Mouse (Mus musculus) limb, embryonic 12.5 days (tissue): ENCODE data around the gene Lypd6b. TPM values are rescaled to one million over a fixed set of nuclear protein-coding genes. Genes with fewer than 3 reads are reported as not detected.

Experiments
- ATAC-seq: fragments of 200-750 bp; cut with Nextera tagmentation; 2 replicates; pipeline ENCODE4 v1.8.0; 2017; ENCODE audit warnings: low read depth, moderate TSS enrichment; ENCODE audit not compliant: insufficient number of reproducible peaks, insufficient read depth, low FRiP score, low TSS enrichment
- H3K27ac ChIP-seq: fragments of 300-500 bp; sonication (generic); 2 replicates; pipeline ENCODE4 v1.5.1; 2016; ENCODE audit warnings: mild to moderate bottlenecking, moderate library complexity
- H3K27me3 ChIP-seq: fragments of 300-500 bp; sonication (generic); 2 replicates; pipeline ENCODE4 v1.6.1; 2016; ENCODE audit warnings: mild to moderate bottlenecking, moderate library complexity
- H3K36me3 ChIP-seq: fragments of 300-500 bp; sonication (generic); 2 replicates; pipeline ENCODE4 v1.6.1; 2016; ENCODE audit warnings: mild to moderate bottlenecking, moderate library complexity
- H3K4me1 ChIP-seq: fragments of 300-500 bp; sonication (generic); replicated peaks from 2 replicates; pipeline ENCODE4 v1.6.1; 2016
- H3K4me2 ChIP-seq: fragments of 300-500 bp; sonication (generic); 2 replicates; pipeline ENCODE4 v1.6.1; 2016; ENCODE audit warnings: mild to moderate bottlenecking, moderate library complexity
- H3K4me3 ChIP-seq: fragments of 300-500 bp; sonication (generic); replicated peaks from 2 replicates; pipeline ENCODE4 v1.5.1; 2016; ENCODE audit warnings: mild to moderate bottlenecking
- H3K9ac ChIP-seq: fragments of 300-500 bp; sonication (generic); replicated peaks from 2 replicates; pipeline ENCODE4 v1.6.1; 2016; ENCODE audit warnings: mild to moderate bottlenecking, moderate library complexity
- H3K9me3 ChIP-seq: fragments of 300-500 bp; sonication (generic); 2 replicates; pipeline ENCODE4 v1.6.1; 2016; ENCODE audit warnings: mild to moderate bottlenecking, moderate library complexity
- WGBS: fragments of 180-500 bp; shearing (Covaris S2); methylation state at CpG from one replicate; pipeline ENCODE4 v1.1.7; 2016; 5-methylcytosine and 5-hydroxymethylcytosine counted together
- polyA plus RNA-seq: library from polyadenylated mRNA; unstranded; fragments of >200 nt; fragmentation: Nextera tagmentation; extraction: Ambion mirVana; gene quantifications from 2 replicates; pipeline ENCODE4 v1.2.1, GENCODE M21; 2016

Lypd6b gene
- polyA plus RNA-seq, 1 experiment from 2014 or later, result 7.3 TPM

DNA sequence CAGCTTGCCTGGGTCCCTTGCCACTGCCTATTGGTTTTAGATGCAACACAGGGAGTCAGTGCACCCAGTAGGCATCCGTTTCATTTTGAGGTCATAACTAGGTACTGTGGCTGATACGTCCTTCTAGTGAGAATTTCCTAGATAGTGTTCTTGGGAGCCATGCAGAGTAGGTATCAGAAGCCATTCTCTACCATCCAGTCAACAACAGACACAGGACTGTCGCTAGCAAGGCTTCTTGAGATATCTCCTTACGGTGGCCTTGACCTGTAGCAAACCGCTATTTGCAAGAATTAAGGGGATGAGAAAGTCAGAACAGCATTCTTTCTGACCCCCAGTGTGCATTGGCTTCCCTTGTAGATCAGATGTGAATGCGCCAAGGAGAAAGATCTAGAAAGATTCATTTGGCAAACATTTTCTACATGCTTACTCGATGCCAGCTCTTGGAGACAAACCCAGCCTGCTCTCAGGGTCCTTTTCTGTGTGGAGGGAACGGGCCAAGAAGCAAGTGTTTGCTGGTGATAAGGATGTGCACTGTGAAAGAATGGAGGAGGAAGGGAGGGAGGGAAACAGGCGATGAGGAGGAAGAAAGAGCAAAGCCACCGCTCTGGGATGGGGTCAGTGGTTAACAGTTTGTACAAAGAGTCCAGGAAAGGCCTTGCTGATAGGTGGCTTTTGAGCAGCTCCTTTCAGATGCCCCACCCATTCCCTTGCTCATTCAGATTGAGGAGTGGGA, 82.5 kb downstream of the Lypd6b start:
- Histone ChIP-seq H3K4me2 (no peak overlapping the region), H3K4me1 (0 out of 2 replicates have a peak, but pooled peaks cover 4% of the 10 kb centered on the region), H3K9ac (no peak overlapping the region), H3K27ac (no peak overlapping the region), H3K9me3 (no peaks in the 10 kb centered on the region), H3K4me3 (no peak overlapping the region), H3K36me3 (no peaks in the 10 kb centered on the region), H3K27me3 (no peaks in the 10 kb centered on the region)
- no peak for ATAC-seq
- 89% methylated on average over 10 of the region's 10 CpGs for WGBS

GRCm38 (mm10) chr2:49871012-49871411, 83.5 kb downstream of the Lypd6b start:
- 0 out of 2 replicates have a peak, but pooled peaks cover 4% of the 10 kb centered on the region for H3K4me1 ChIP-seq
- H3K4me3 ChIP-seq, result no peak overlapping the region
- 81% methylated on average over 1 of the region's 1 CpGs for WGBS
- no peak overlapping the region for H3K9ac ChIP-seq
- ATAC-seq, result no peak
- H3K27me3 ChIP-seq, result no peaks in the 10 kb centered on the region
- no peak overlapping the region for H3K27ac ChIP-seq
- no peaks in the 10 kb centered on the region for H3K36me3 ChIP-seq
- H3K4me2 ChIP-seq, result no peak overlapping the region
- H3K9me3 ChIP-seq, result no peaks in the 10 kb centered on the region

DNA sequence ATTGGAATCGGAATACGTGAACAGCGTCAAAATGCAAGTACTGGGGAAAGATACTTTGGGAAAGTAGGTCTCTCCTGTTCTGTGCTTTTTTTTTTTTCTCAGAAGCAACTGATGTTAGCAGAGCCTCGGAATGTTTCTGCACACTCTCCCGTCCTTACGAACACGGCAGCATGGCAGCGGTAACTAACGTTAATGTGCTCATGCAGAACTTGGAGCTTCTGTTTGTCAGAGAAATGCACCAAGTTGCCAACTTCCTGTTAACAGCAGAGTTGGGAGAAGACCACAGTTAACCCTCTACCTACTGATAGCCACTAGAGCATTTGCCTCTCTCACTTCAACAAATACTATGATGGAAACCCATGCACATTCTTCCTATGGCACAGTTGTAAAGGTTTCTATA, 93.0 kb downstream of the Lypd6b start:
- no peak for ATAC-seq
- 69% methylated on average over 9 of the region's 9 CpGs for WGBS

GRCm38 (mm10) chr2:49881002-49881401, 93.5 kb downstream of the Lypd6b start:
- Histone ChIP-seq H3K4me1 (peaks cover 23% of the 10 kb centered on the region), H3K36me3 (no peaks in the 10 kb centered on the region), H3K27ac (no peak overlapping the region), H3K9ac (no peak overlapping the region), H3K27me3 (no peaks in the 10 kb centered on the region), H3K9me3 (no peaks in the 10 kb centered on the region), H3K4me2 (no peak overlapping the region), H3K4me3 (no peak overlapping the region)
- ATAC-seq, result no peak
- WGBS, result 95% methylated on average over 1 of the region's 1 CpGs

More for the DNA sequence above, 93.0 kb downstream of the Lypd6b start:
- H3K36me3 ChIP-seq, result no peaks in the 10 kb centered on the region
- H3K4me1 ChIP-seq, result peaks cover 20% of the 10 kb centered on the region
- no peak overlapping the region for H3K27ac ChIP-seq
- H3K9ac ChIP-seq, result no peak overlapping the region
- no peaks in the 10 kb centered on the region for H3K9me3 ChIP-seq
- no peak overlapping the region for H3K4me3 ChIP-seq
- H3K27me3 ChIP-seq, result no peaks in the 10 kb centered on the region
- no peak overlapping the region for H3K4me2 ChIP-seq

GRCm38 (mm10) chr2:49882461-49882860, 95.0 kb downstream of the Lypd6b start:
- ATAC-seq, result no peak
- 90% methylated on average over 1 of the region's 1 CpGs for WGBS

GRCm38 (mm10) chr2:49883990-49884389, 96.5 kb downstream of the Lypd6b start:
- Histone ChIP-seq H3K27me3 (no peaks in the 10 kb centered on the region), H3K36me3 (no peaks in the 10 kb centered on the region), H3K9me3 (no peaks in the 10 kb centered on the region), H3K9ac (no peak overlapping the region), H3K27ac (no peak overlapping the region), H3K4me1 (peaks cover 24% of the 10 kb centered on the region), H3K4me2 (no peak overlapping the region), H3K4me3 (no peak overlapping the region)
- no peak for ATAC-seq
- WGBS, result 73% methylated on average over 3 of the region's 3 CpGs

More at GRCm38 (mm10) chr2:49882461-49882860, 95.0 kb downstream of the Lypd6b start:
- no peak overlapping the region for H3K4me3 ChIP-seq
- no peak overlapping the region for H3K4me2 ChIP-seq
- no peak overlapping the region for H3K9ac ChIP-seq
- H3K36me3 ChIP-seq, result no peaks in the 10 kb centered on the region
- H3K27ac ChIP-seq, result no peak overlapping the region
- H3K4me1 ChIP-seq, result peaks cover 33% of the 10 kb centered on the region
- no peaks in the 10 kb centered on the region for H3K27me3 ChIP-seq
- no peaks in the 10 kb centered on the region for H3K9me3 ChIP-seq

DNA sequence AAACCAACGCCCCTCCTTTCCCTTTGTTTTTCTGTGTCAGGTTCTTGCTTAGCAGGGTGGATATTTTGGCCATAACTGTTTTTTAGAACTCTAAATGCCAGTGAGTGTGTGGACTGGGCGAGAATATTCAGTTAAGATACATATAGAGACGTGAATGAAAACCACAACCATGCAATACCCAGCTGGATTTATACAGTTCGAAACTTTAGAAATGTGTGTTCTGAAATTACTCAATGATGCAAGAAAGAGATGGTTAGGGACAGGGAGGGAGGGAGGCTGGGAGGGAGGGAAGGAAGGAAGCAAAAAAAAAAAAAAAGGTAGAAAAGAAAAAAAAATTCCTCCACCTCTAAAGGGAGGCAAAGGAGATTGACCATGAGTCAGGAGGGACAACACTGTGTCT, 98.7 kb downstream of the Lypd6b start:
- Histone ChIP-seq H3K27ac (no peak overlapping the region), H3K9ac (no peak overlapping the region), H3K27me3 (no peaks in the 10 kb centered on the region), H3K4me3 (no peak overlapping the region), H3K9me3 (no peaks in the 10 kb centered on the region), H3K36me3 (no peaks in the 10 kb centered on the region), H3K4me1 (peaks cover 21% of the 10 kb centered on the region), H3K4me2 (no peak overlapping the region)
- 82% methylated on average over 4 of the region's 4 CpGs for WGBS
- ATAC-seq, result no peak

DNA sequence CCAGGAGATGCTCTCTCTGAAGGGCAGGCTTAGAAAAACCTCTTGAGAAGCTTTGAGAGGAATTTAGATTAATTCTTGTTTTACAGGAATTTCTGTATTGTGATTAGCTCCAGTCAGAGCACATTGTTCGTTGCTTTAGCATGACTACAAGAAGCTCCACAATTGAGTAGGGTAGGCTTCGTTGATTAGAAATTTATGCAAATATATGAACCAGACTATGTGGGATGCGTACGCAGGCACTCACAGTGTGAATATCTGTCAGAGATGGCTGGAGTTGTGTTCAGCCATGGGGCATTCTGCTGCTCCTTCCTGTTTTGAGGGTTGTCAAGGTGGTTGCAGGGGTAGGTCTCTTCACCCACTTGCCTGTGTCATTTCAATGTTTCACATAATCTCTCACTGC, 100.9 kb downstream of the Lypd6b start:
- 83% methylated on average over 4 of the region's 4 CpGs for WGBS
- peaks cover 21% of the 10 kb centered on the region for H3K4me1 ChIP-seq
- no peak overlapping the region for H3K4me2 ChIP-seq
- H3K27me3 ChIP-seq, result no peaks in the 10 kb centered on the region
- no peak overlapping the region for H3K27ac ChIP-seq
- no peak for ATAC-seq
- no peak overlapping the region for H3K4me3 ChIP-seq
- H3K9me3 ChIP-seq, result no peaks in the 10 kb centered on the region
- no peak overlapping the region for H3K9ac ChIP-seq
- no peaks in the 10 kb centered on the region for H3K36me3 ChIP-seq

DNA sequence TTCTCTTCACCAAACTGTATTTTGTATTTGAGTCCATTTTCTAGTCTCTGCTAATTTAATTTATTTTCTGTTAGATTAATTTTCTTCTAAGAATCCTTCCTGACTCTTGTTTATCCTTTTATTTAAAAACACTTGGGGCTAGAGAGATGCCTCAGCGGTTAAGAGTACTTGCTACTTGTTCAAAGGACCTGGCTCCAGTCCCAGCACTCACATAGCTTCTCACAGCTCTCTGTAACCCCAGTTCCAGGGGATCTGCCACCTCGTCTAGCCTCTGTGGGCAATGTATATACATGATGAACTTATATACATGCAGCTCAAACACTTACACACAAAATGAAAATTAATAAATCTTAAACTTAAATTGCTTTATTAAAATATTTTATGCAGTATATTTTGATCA, 103.2 kb downstream of the Lypd6b start:
- no peak for ATAC-seq
- 75% methylated on average over 2 of the region's 2 CpGs for WGBS
- H3K36me3 ChIP-seq, result no peaks in the 10 kb centered on the region
- no peak overlapping the region for H3K4me3 ChIP-seq
- H3K27ac ChIP-seq, result no peak overlapping the region
- H3K9ac ChIP-seq, result no peak overlapping the region
- no peaks in the 10 kb centered on the region for H3K27me3 ChIP-seq
- no peaks in the 10 kb centered on the region for H3K9me3 ChIP-seq
- no peak overlapping the region for H3K4me2 ChIP-seq
- peaks cover 12% of the 10 kb centered on the region for H3K4me1 ChIP-seq

DNA sequence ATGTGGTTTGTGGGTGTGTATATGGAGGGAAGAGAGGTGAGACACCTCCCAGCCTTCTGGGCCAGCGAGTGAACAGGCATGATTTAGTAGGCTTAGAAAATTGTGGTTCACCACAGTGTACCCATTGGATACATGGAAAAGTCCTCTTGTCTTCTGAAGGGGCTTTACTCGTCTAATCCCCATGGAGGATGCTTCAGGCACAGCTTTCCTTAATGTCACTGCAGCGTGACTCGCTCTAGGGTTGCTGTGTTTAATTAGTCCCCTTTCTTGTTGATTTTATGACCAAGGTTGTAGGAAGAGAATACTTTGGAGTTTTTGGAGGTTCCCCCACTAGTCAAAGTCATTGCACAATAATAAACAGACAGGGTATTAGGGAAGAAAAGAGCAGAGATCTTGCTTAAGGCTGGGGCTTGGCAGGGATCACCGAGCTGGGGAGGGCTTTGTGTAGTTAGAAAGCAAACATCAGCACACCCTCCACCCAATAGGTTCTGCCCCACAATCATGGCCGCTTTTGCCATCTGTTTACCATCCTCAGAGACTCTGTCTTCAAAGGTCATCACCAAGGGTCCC, 122.4 kb downstream of the Lypd6b start:
- H3K4me3 ChIP-seq, result no peak overlapping the region
- no peak overlapping the region for H3K27ac ChIP-seq

GRCm38 (mm10) chr2:49911296-49912034, 124.0 kb downstream of the Lypd6b start:
- H3K4me1 ChIP-seq, result peaks cover 35% of the 10 kb centered on the region
- H3K9me3 ChIP-seq, result no peaks in the 10 kb centered on the region
- no peak overlapping the region for H3K27ac ChIP-seq
- WGBS, result 86% methylated on average over 7 of the region's 7 CpGs
- no peak overlapping the region for H3K4me3 ChIP-seq
- H3K4me2 ChIP-seq, result no peak overlapping the region
- H3K27me3 ChIP-seq, result 0 out of 2 replicates have a peak, but pooled peaks cover 4% of the 10 kb centered on the region
- no peaks in the 10 kb centered on the region for H3K36me3 ChIP-seq
- no peak for ATAC-seq
- H3K9ac ChIP-seq, result no peak overlapping the region

More for the DNA sequence above, 122.4 kb downstream of the Lypd6b start:
- WGBS, result 31% methylated on average over 6 of the region's 6 CpGs
- no peak overlapping the region for H3K9ac ChIP-seq
- ATAC-seq, result no peak
- H3K36me3 ChIP-seq, result no peaks in the 10 kb centered on the region
- 0 out of 2 replicates have a peak, but pooled peaks cover 4% of the 10 kb centered on the region for H3K27me3 ChIP-seq
- H3K4me1 ChIP-seq, result peaks cover 35% of the 10 kb centered on the region
- no peak overlapping the region for H3K4me2 ChIP-seq
- H3K9me3 ChIP-seq, result no peaks in the 10 kb centered on the region
